Mouse (Mus musculus) embryo, embryonic 10 days (tissue): ENCODE measurements around the gene Fmnl2.

Source experiments
- DNase-seq: peaks from one replicate; pipeline ENCODE4 v3.0.0-alpha.2; 2015; ENCODE audit warnings: low spot score

Gene Fmnl2

DNA sequence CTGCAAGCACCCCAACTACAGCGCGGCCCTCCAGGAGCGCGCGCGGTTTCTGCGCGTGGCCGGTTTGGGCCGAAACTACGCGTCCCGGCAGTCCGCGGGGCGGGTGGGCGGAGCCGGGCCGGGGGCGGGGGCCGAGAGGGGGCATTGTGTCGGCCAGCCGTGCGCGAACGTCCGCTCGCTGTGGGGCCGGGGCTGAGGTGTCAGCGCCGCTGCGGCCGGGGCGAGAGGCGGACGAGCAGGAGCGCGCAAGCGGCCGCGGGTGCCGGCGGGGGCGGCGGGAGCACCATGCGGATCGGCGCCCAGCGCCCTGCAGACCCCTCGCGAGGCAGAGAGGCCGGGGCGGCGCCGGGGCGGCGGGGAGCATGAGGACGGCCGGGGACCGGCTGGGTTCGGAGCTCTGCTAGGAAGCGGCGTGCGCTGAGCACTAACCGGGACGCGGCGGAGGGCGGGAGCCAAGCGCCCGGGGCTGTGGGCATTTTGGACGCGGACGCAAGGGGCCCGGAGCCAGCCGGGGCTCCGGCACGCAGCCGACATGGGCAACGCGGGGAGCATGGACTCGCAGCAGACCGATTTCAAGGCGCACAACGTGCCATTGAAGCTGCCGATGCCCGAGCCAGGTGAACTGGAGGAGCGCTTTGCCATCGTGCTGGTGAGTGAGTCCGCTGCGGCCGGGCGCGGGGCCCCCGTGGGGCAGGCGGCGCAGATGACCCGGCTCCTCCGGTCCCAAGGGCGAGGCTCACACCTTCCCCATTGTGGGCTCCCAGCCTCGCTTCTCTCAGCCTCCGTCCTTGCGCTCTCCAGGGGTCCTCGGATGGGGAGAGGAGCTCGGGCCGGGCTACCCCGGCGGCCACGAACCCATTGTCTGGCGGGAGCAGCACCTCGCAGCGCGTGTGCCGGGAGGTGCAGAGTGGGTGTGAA, at the start of gene Fmnl2:
TSS of gene Fmnl2 (plus strand) at position 250 of the 918 bp plus-strand sequence.
- peak; percentile 87 for DNase-seq

DNA sequence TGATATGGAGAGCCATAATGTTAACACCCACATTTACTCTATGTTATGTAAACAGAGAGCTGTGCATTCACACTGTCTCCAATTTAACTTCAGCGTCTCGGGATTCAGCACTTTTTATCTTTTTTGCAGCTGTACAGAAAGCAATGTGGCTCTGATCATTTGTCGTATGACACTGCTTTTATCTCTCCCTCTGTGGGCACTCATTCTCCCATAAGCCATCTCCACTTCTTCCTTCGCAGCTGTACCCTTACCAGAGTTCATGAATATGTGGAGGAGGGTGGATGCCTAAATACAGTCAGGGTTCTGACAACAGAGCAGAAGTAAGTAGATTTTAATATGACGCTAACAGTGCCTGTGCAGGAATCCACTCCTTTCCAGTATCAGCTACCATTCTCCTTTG, 47.7 kb upstream of the Fmnl2 start:
- DNase-seq = no peak

DNA sequence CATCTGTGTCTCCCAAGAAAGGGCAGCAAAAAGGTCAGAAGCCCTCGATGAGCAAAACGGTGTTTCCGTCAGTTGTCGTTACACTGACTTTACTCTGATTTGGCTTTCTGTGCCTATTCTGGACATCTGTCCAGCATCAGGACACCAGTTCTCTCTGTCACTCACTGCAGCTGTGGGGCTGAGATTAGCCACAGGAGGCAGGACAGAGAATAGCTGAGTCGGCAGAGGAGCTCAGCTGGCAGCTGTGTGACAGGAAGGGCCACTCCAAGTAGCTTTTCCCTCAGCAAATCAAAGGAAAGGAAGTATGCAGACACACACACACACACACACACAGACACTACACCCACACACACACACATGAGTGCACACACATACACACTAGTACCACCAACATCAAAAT, 46.0 kb upstream of the Fmnl2 start:
- peak; percentile 61 for DNase-seq

- no peak for DNase-seq
Observed at GRCm38 (mm10) chr2:52817341-52817740, 40.3 kb upstream of the Fmnl2 start.

- no peak for DNase-seq
Observed at GRCm38 (mm10) chr2:52818944-52819343, 38.7 kb upstream of the Fmnl2 start.

DNA sequence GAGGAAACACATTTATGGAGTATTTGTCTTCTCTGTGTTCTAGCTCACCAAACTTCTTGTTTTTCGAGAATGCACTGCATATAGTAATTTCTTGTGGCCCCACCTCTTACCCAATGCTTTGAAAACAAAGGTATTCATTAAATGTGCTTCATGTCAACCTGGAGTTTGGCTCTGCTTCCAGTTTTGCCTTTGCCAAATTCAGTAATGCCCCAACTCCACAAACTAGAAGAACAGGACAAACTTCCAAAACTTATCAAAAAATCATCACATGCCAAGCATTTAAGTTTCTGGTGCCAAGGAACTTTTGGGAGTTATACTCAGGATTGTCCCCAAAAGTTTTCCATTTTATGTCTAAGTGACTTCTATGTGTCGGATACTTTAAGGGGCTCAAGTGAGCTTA, 35.4 kb upstream of the Fmnl2 start:
- DNase-seq = no peak

GRCm38 (mm10) chr2:52828077-52828476, 29.6 kb upstream of the Fmnl2 start:
- DNase-seq = no peak

DNA sequence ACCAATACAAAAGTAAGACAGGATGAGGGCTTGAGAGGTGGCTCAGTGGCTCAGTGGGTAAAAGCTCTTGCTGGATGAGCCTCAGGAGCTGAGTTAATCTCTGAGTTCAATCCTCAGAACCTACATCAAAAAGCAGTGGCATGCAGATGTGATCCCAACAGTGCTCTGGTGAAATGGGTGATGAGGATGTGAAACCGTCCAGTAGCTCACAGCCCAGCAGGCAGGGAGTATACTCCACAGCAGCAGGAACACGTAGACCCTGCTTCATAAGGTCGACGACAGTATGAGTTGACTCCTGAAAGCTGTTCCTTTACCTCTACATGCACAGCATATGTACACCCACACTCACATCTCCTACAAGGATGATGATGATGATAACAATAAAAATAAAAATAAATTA, 27.1 kb upstream of the Fmnl2 start:
- no peak for DNase-seq

DNA sequence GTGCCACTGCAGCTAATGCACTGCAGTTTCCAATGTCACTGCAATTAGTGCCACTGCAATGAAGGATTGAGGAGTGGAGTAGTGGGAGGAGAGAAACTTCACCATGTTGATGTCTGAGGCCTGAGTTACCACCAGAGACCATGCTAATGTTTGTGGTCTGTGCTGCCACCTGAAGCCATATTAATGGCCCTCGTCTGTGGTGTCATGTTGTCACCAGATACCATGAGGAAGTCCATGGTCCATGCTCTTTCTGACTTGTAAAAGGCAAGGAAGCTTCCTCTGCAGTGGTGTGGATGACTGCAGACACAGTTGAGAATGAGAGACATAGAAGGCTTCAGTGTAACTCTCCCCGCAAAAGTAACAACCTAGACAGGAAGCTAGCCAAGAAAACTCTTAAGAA, 26.1 kb upstream of the Fmnl2 start:
- DNase-seq = no peak

DNA sequence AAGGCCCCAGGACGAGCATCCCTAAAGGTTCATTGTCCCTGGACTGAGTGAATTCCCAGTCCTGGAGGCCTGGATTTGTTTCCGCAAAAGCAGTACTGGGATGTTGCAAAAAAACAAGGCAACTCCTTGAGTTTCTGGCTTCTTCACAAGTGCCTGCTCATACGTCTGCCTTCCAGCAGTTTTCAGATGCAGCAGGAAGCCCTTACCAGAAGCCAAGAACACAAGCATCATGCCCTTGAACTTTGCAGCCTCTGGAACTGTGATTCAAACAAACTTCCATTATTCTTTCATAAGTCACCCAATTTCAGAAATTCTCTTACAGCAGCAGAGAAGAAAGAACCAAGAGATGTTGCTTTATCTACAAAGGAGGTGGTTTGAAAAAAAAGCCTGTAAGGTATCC, 21.9 kb upstream of the Fmnl2 start:
- DNase-seq = no peak

DNA sequence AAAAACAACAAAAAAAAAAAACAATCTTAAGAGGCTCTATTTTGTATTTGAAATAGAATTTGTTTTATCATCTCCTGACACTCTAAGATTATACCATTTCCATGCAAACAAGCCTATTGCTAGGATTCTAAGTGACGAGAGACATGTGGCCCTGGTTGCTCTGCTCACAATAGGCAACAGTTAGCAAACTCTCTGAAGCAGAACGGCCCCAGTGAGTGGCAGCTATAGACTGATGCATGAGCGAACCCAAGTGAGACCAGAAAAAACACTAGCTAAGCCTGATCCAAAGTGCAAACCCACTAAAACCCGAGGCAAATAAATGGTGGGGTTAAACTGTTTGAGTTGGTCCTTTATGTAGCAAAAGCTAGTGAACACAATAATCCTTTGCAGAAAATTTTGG, 18.6 kb upstream of the Fmnl2 start:
- DNase-seq = no peak

- no peak for DNase-seq
Observed at GRCm38 (mm10) chr2:52839868-52840267, 17.8 kb upstream of the Fmnl2 start.

- DNase-seq = no peak
Observed at GRCm38 (mm10) chr2:52843861-52844260, 13.8 kb upstream of the Fmnl2 start.

GRCm38 (mm10) chr2:52844936-52845752, 12.5 kb upstream of the Fmnl2 start:
- DNase-seq = peak; percentile 11

DNA sequence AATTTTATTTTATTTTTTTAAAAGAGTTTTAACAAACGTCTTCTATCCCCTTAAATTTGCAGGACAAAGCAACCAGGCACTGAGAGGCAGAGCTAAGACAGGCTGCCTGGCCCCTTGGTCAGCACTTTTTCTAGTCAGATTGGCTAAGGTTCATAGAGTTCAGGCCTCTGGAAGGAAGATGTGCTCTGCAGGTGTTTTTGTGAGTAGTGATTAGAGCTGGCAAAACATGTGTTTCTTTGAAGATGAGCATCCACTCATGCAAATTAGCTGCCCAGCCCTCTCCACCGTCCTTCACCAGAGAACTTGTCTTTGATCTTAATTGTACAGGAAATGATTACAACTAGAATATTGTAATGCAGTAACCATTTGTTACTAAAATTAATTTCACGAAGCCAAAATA, 11.2 kb upstream of the Fmnl2 start:
- no peak for DNase-seq

DNA sequence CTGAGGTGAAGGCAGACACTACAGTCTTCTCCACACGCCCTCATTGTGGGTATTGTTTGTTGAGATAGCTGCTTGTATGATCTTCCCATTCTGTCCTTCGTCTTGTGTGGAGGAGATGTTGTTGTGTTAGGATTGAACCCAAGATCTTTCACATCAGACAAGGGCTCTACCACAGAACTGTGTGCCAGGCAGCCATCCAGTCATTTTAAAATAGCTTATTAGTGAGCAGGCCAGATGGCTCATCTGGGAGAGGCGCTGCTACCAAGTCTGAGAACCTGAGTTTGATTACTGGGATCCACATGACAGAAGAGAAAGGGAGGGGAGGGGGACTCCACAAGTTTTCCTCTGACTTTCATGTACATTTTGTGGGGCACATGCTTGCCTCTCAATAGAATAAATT, 8.6 kb upstream of the Fmnl2 start:
- DNase-seq = no peak

- DNase-seq = peak; percentile 66
Observed at GRCm38 (mm10) chr2:52858529-52859465, 1.1 kb downstream of the Fmnl2 start.

DNA sequence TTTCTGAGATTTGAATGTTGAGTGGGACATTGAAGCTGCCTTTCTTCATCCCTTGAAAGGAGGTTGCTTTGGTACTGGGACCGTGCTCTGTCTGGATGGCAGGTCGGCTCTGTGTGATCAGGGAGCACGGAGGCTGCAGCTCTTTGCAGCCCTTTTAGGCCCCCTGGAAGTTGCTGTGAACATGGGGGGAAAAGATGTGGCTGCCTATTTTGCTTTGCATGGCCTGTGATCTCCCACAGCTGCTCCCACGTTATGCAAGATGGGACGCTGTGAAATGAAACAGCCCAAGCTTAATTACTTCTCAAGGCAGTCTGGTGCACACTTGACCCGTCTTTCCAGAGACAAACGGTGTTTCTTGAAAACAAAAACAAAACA, 1.8 kb downstream of the Fmnl2 start:
- no peak for DNase-seq

GRCm38 (mm10) chr2:52860111-52860775, 2.6 kb downstream of the Fmnl2 start:
- DNase-seq = no peak

DNA sequence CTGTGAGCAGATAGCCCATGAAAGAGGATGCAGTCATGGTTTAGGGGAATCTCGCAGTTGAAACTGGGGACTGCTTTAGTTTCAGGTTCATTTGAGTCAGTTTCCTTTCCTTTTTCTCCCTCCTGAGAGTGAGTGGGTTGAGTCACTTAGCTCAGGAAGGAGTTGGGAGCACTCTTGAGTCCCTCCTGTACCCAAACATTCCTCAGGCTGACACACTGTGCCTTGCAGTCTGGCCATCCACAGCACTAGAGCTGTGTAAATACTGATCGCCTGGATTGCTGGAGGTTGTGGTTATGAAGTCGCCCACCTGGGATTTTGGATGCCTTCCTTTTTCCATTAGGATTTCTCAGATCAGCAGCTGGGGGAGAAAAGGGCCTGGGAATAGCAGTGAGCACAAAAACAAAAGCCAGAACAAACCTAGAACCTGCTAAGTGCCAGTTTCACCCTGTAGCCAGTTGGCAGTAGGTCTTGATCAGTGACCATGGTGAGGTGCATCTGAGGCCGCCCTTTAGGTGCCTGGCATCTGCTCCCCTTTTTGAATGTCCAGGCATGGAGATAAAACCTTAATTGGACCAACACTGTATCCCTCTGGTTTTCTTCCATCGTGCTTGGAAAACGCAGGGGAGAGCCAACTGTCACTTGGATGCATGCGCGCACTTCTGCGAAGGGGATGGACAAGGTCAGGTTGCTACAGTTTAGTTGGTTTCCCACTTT, 4.5 kb downstream of the Fmnl2 start:
- no peak for DNase-seq

DNA sequence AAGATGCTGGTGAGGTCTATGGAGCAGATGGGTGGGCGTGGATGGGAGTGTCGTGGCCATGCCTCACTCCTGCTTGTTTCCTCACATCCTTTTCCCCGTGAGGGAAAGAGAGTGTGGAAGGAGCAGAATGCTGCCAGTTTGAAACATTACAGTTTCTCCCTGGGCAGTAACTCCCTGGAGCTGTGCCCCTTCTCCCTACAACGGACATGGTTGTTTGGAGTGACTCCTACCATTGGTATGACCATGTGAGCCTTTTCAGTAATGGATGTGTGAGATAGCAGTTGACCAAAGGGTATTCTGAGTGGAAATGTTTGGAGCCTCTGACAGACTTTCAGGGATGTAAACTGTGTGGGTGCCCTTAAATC, 5.1 kb downstream of the Fmnl2 start:
- no peak for DNase-seq
